Mouse (Mus musculus): ENCODE measurements around the gene Sgpl1. TPM values are rescaled to one million over a fixed set of nuclear protein-coding genes. Genes with fewer than 3 reads are reported as not detected.

Sgpl1 gene
- polyA plus RNA-seq, 1 experiment from 2014 or later, result 33.7 TPM

GRCm38 (mm10) chr10:61114246-61114720 lies 33.2 kb downstream of the Sgpl1 start:
- H3K4me3 ChIP-seq (ENCODE audit: low read depth, low read length), result no peak overlapping the region
- ATAC-seq (no peak), DNase-seq (ENCODE audit: low spot score) (no peak)
- TF ChIP-seq EP300 (IDR thresholded peaks at IDR 0.05), result no peak
- TF ChIP-seq CTCF (IDR thresholded peaks at IDR 0.05), result no peak
- no peaks in the 10 kb centered on the region for H3K9me3 ChIP-seq (ENCODE audit: low read length)
- H3K27me3 ChIP-seq (replicated peaks; ENCODE audit: insufficient read depth, low read length), result no peaks in the 10 kb centered on the region
- H3K4me2 ChIP-seq (replicated peaks; ENCODE audit: low read depth, low read length), result no peak overlapping the region
- no peak overlapping the region for H3K9ac ChIP-seq (replicated peaks; ENCODE audit: low read depth)
- 0 out of 2 replicates have a peak, but pooled peaks cover 5% of the 10 kb centered on the region for H3K36me3 ChIP-seq (ENCODE audit: insufficient read depth, low read length)
- no peaks in the 10 kb centered on the region for H3K4me1 ChIP-seq (ENCODE audit: insufficient read depth, low read depth, low read length)
- H3K27ac ChIP-seq (ENCODE audit: low read length), result no peak overlapping the region
- 93% methylated on average over 2 of the region's 2 CpGs for WGBS

- Histone ChIP-seq H3K9ac (replicated peaks; ENCODE audit: low read depth) (no peak overlapping the region), H3K9me3 (ENCODE audit: low read length) (no peaks in the 10 kb centered on the region), H3K4me3 (ENCODE audit: low read depth, low read length) (no peak overlapping the region), H3K4me2 (replicated peaks; ENCODE audit: low read depth, low read length) (no peak overlapping the region), H3K4me1 (ENCODE audit: insufficient read depth, low read depth, low read length) (no peaks in the 10 kb centered on the region), H3K36me3 (ENCODE audit: insufficient read depth, low read length) (peaks cover 34% of the 10 kb centered on the region), H3K27ac (ENCODE audit: low read length) (no peak overlapping the region), H3K27me3 (replicated peaks; ENCODE audit: insufficient read depth, low read length) (no peaks in the 10 kb centered on the region)
- TF ChIP-seq EP300 (IDR thresholded peaks at IDR 0.05) (no peak), CTCF (IDR thresholded peaks at IDR 0.05) (no peak)
- ATAC-seq, result no peak
- 81% methylated on average over 3 of the region's 3 CpGs for WGBS
- no peak for DNase-seq (ENCODE audit: low spot score)
Observed at GRCm38 (mm10) chr10:61103564-61104114, 43.9 kb downstream of the Sgpl1 start.

DNA sequence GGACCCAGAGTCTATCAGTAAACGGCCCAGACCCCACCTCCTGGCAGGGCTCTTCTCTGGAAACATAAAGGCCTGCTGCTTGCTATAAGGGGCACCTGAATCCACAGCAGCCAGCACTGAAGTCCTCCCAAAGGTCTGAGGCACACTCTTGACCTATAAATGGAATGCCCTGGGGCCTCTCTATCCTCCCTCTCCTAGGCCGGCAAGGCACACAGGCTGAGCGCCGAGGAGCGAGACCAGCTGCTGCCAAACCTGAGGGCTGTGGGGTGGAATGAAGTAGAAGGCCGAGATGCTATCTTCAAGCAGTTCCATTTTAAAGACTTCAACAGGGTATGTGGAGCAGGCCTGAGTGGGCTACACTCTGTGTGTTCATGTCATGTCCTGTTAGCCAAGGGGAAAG lies 55.6 kb downstream of the Sgpl1 start:
- Histone ChIP-seq H3K27me3 (replicated peaks; ENCODE audit: insufficient read depth, low read length) (no peaks in the 10 kb centered on the region), H3K4me3 (ENCODE audit: low read depth, low read length) (no peak overlapping the region), H3K27ac (ENCODE audit: low read length) (no peak overlapping the region), H3K4me2 (replicated peaks; ENCODE audit: low read depth, low read length) (no peak overlapping the region), H3K4me1 (ENCODE audit: insufficient read depth, low read depth, low read length) (0 out of 2 replicates have a peak, but pooled peaks cover 7% of the 10 kb centered on the region), H3K9ac (replicated peaks; ENCODE audit: low read depth) (no peak overlapping the region), H3K36me3 (ENCODE audit: insufficient read depth, low read length) (no peaks in the 10 kb centered on the region), H3K9me3 (ENCODE audit: low read length) (no peaks in the 10 kb centered on the region)
- no peak for TF ChIP-seq EP300 (IDR thresholded peaks at IDR 0.05)
- TF ChIP-seq CTCF (IDR thresholded peaks at IDR 0.05), result no peak
- 53% methylated on average over 6 of the region's 6 CpGs for WGBS
- ATAC-seq (no peak), DNase-seq (ENCODE audit: low spot score) (no peak)

GRCm38 (mm10) chr10:61089170-61090142 lies 58.0 kb downstream of the Sgpl1 start, which contains the start of gene Pcbd1:
Pcbd1 (plus strand) TSS chr10:61089331.
- TF ChIP-seq CTCF (IDR thresholded peaks at IDR 0.05) (peak; percentile 52), EP300 (IDR thresholded peaks at IDR 0.05) (no peak)
- peak within 1 kb of the TSS; percentile 9 for H3K9ac ChIP-seq (replicated peaks; ENCODE audit: low read depth)
- WGBS, result 13% methylated on average over 25 of the region's 33 CpGs
- H3K4me1 ChIP-seq (ENCODE audit: insufficient read depth, low read depth, low read length), result 0 out of 2 replicates have a peak, but pooled peaks cover 7% of the 10 kb centered on the region
- H3K27me3 ChIP-seq (replicated peaks; ENCODE audit: insufficient read depth, low read length), result no peaks in the 10 kb centered on the region
- peak within 1 kb of the TSS; percentile 19; the same call in 1 of the 2 replicates for H3K4me3 ChIP-seq (ENCODE audit: low read depth, low read length)
- no peaks in the 10 kb centered on the region for H3K36me3 ChIP-seq (ENCODE audit: insufficient read depth, low read length)
- H3K27ac ChIP-seq (ENCODE audit: low read length), result no peak within 1 kb of the TSS
- no peaks in the 10 kb centered on the region for H3K9me3 ChIP-seq (ENCODE audit: low read length)
- ATAC-seq (peak; percentile 87), DNase-seq (ENCODE audit: low spot score) (peak; percentile 83)
- peak within 1 kb of the TSS; percentile 57 for H3K4me2 ChIP-seq (replicated peaks; ENCODE audit: low read depth, low read length)

DNA sequence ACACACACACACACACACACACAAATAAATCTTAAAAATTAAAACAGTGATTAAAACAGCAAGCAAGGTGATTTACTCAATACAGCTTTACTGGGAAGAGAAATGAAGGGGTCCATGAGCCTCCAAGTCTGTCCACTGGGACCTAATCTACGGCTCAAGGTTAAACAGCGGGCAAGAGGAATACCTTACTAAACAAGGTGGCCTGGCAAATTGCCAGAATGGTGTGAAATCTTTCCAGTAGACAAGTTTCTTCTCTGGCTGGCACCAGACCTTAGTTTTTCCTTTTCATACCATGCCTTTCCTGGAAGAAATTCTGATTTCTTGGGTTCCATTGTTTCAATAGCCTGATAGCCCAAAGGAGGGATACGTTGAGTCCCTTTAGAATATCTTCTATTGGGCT lies 59.0 kb downstream of the Sgpl1 start:
- peak; percentile 21 for DNase-seq (ENCODE audit: low spot score)

GRCm38 (mm10) chr10:61086502-61086901 lies 61.0 kb downstream of the Sgpl1 start:
- ATAC-seq, result no peak
- WGBS, result 41% methylated on average over 3 of the region's 3 CpGs

More for the DNA sequence above, 59.0 kb downstream of the Sgpl1 start:
- 0 out of 2 replicates have a peak, but pooled peaks cover 7% of the 10 kb centered on the region for H3K4me1 ChIP-seq (ENCODE audit: insufficient read depth, low read depth, low read length)
- no peak for TF ChIP-seq CTCF (IDR thresholded peaks at IDR 0.05)
- TF ChIP-seq EP300 (IDR thresholded peaks at IDR 0.05), result no peak
- ATAC-seq, result no peak
- H3K4me3 ChIP-seq (ENCODE audit: low read depth, low read length), result no peak overlapping the region
- no peaks in the 10 kb centered on the region for H3K9me3 ChIP-seq (ENCODE audit: low read length)
- H3K9ac ChIP-seq (replicated peaks; ENCODE audit: low read depth), result no peak overlapping the region
- no peaks in the 10 kb centered on the region for H3K36me3 ChIP-seq (ENCODE audit: insufficient read depth, low read length)
- WGBS, result 64% methylated on average over 3 of the region's 3 CpGs
- no peaks in the 10 kb centered on the region for H3K27me3 ChIP-seq (replicated peaks; ENCODE audit: insufficient read depth, low read length)
- H3K4me2 ChIP-seq (replicated peaks; ENCODE audit: low read depth, low read length), result no peak overlapping the region
- H3K27ac ChIP-seq (ENCODE audit: low read length), result no peak overlapping the region

More at GRCm38 (mm10) chr10:61086502-61086901, 61.0 kb downstream of the Sgpl1 start:
- DNase-seq (ENCODE audit: low spot score), result no peak
- Histone ChIP-seq H3K9me3 (ENCODE audit: low read length) (no peaks in the 10 kb centered on the region), H3K27me3 (replicated peaks; ENCODE audit: insufficient read depth, low read length) (no peaks in the 10 kb centered on the region), H3K9ac (replicated peaks; ENCODE audit: low read depth) (no peak overlapping the region), H3K27ac (ENCODE audit: low read length) (no peak overlapping the region), H3K4me1 (ENCODE audit: insufficient read depth, low read depth, low read length) (0 out of 2 replicates have a peak, but pooled peaks cover 7% of the 10 kb centered on the region), H3K36me3 (ENCODE audit: insufficient read depth, low read length) (no peaks in the 10 kb centered on the region), H3K4me3 (ENCODE audit: low read depth, low read length) (no peak overlapping the region), H3K4me2 (replicated peaks; ENCODE audit: low read depth, low read length) (no peak overlapping the region)
- no peak for TF ChIP-seq EP300 (IDR thresholded peaks at IDR 0.05)
- no peak for TF ChIP-seq CTCF (IDR thresholded peaks at IDR 0.05)
